Comparison of ENCODE assay signal across 8 mouse cellular contexts in genomic region chr14:34548391-34549001, GRCm38 (mm10). TPM values are rescaled to one million over a fixed set of nuclear protein-coding genes. Genes with fewer than 3 reads are reported as not detected.
A peak's percentile ranks its signal among the peaks of the same experiment; 100 is the strongest.
DNase-seq lines count a peak whose midpoint lies in the region; ATAC-seq and TF ChIP-seq lines count a peak whose summit lies in the region.

No protein-coding gene starts in this region.

- peak overlapping the region; percentile 67 for H3K9ac ChIP-seq in intestine, postnatal 0 days (ENCODE audit: low read depth, low read length)
- H3K9ac ChIP-seq in limb, embryonic 13.5 days = peak overlapping the region; percentile 84
- H3K9ac ChIP-seq in midbrain, embryonic 13.5 days (replicated peaks) = peak overlapping the region; percentile 86
- peak overlapping the region; percentile 78 for H3K9ac ChIP-seq in stomach, embryonic 15.5 days

- DNase-seq in spleen, postnatal 4 days (ENCODE audit: low spot score in 2 of 2) = peak; percentile 10 to 58
- DNase-seq in spleen, postnatal 36 days (ENCODE audit: low spot score in 2 of 2) = no peak
- peak; percentile 78 for DNase-seq in embryo, embryonic 10.5 days (ENCODE audit: low spot score)
- peak; percentile 80 to 82 for DNase-seq in heart, adult 18-20 months

- TF ChIP-seq CTCF in intestine, postnatal 0 days (IDR thresholded peaks at IDR 0.05; ENCODE audit: low read depth) = no peak

- peak overlapping the region; percentile 61 for H3K4me3 ChIP-seq in intestine, postnatal 0 days (ENCODE audit: low read depth, low read length)
- peak overlapping the region; percentile 83 for H3K4me3 ChIP-seq in limb, embryonic 13.5 days
- H3K4me3 ChIP-seq in midbrain, embryonic 13.5 days (replicated peaks) = peak overlapping the region; percentile 85
- peak overlapping the region; percentile 79 for H3K4me3 ChIP-seq in stomach, embryonic 15.5 days (replicated peaks)

- H3K27me3 ChIP-seq in intestine, postnatal 0 days (replicated peaks; ENCODE audit: control insufficient read depth, insufficient read depth, low read length) = no peaks in the 10 kb centered on the region
- H3K27me3 ChIP-seq in limb, embryonic 13.5 days = 0 out of 2 replicates have a peak, but pooled peaks cover 12% of the 10 kb centered on the region
- H3K27me3 ChIP-seq in midbrain, embryonic 13.5 days = peaks cover 10% of the 10 kb centered on the region; the same call in 1 of the 2 replicates
- H3K27me3 ChIP-seq in stomach, embryonic 15.5 days (replicated peaks) = no peaks in the 10 kb centered on the region

- WGBS in intestine, postnatal 0 days = 8% methylated on average over 27 of the region's 27 CpGs
- WGBS in limb, embryonic 13.5 days = under 1% methylated on average over 27 of the region's 27 CpGs
- WGBS in midbrain, embryonic 13.5 days = under 1% methylated on average over 27 of the region's 27 CpGs
- WGBS in stomach, embryonic 15.5 days = under 1% methylated on average over 27 of the region's 27 CpGs

- H3K9me3 ChIP-seq in intestine, postnatal 0 days (ENCODE audit: control insufficient read depth) = no peaks in the 10 kb centered on the region
- H3K9me3 ChIP-seq in limb, embryonic 13.5 days = no peaks in the 10 kb centered on the region
- no peaks in the 10 kb centered on the region for H3K9me3 ChIP-seq in midbrain, embryonic 13.5 days
- no peaks in the 10 kb centered on the region for H3K9me3 ChIP-seq in stomach, embryonic 15.5 days

- H3K36me3 ChIP-seq in intestine, postnatal 0 days (ENCODE audit: control insufficient read depth, insufficient read depth) = peaks cover 13% of the 10 kb centered on the region; the same call in 1 of the 2 replicates
- no peaks in the 10 kb centered on the region for H3K36me3 ChIP-seq in limb, embryonic 13.5 days
- H3K36me3 ChIP-seq in midbrain, embryonic 13.5 days = no peaks in the 10 kb centered on the region
- no peaks in the 10 kb centered on the region for H3K36me3 ChIP-seq in stomach, embryonic 15.5 days

- peak overlapping the region; percentile 74; the same call in 1 of the 2 replicates for H3K27ac ChIP-seq in intestine, postnatal 0 days (ENCODE audit: low read depth, low read length)
- peak overlapping the region; percentile 90 for H3K27ac ChIP-seq in limb, embryonic 13.5 days
- peak overlapping the region; percentile 86 for H3K27ac ChIP-seq in midbrain, embryonic 13.5 days
- H3K27ac ChIP-seq in stomach, embryonic 15.5 days = peak overlapping the region; percentile 89

- H3K4me1 ChIP-seq in intestine, postnatal 0 days (replicated peaks; ENCODE audit: control insufficient read depth, insufficient read depth, low read length) = peaks cover 5% of the 10 kb centered on the region; the same call in 1 of the 2 replicates
- H3K4me1 ChIP-seq in limb, embryonic 13.5 days = peaks cover 11% of the 10 kb centered on the region
- H3K4me1 ChIP-seq in midbrain, embryonic 13.5 days (replicated peaks) = 0 out of 2 replicates have a peak, but pooled peaks cover 6% of the 10 kb centered on the region
- no peaks in the 10 kb centered on the region; the same call in 1 of the 2 replicates for H3K4me1 ChIP-seq in stomach, embryonic 15.5 days

- peak; percentile 35 for ATAC-seq in intestine, postnatal 0 days
- ATAC-seq in limb, embryonic 13.5 days (ENCODE audit: low FRiP score, low read depth) = peak; percentile 76
- peak; percentile 63 for ATAC-seq in midbrain, embryonic 13.5 days
- ATAC-seq in stomach, embryonic 15.5 days (ENCODE audit: insufficient read depth, low FRiP score, low read depth) = peak; percentile 64; the same call in 1 of the 2 replicates

- peak overlapping the region; percentile 98 for H3K4me2 ChIP-seq in intestine, postnatal 0 days (replicated peaks; ENCODE audit: low read depth)
- peak overlapping the region; percentile 81 for H3K4me2 ChIP-seq in limb, embryonic 13.5 days (replicated peaks)
- H3K4me2 ChIP-seq in midbrain, embryonic 13.5 days (replicated peaks) = peak overlapping the region; percentile 83
- peak overlapping the region; percentile 91 for H3K4me2 ChIP-seq in stomach, embryonic 15.5 days

RNA-seq across cellular contexts. Expression of gene 9230112D13Rik, which starts 25.9 kb away (rescaled TPM):
- not detected for total RNA-seq in heart, adult 18-20 months (2021)
- polyA plus RNA-seq in intestine, postnatal 0 days (2015; fragmentation: Nextera tagmentation; extraction: Ambion mirVana) = not detected in 2 replicates
- polyA plus RNA-seq in limb, embryonic 13.5 days (2015; fragmentation: Nextera tagmentation; extraction: Ambion mirVana) = not detected in 2 replicates
- not detected in 2 replicates for polyA plus RNA-seq in midbrain, embryonic 13.5 days (2015; fragmentation: Nextera tagmentation; extraction: Ambion mirVana)
- not detected in 2 replicates for polyA plus RNA-seq in stomach, embryonic 15.5 days (2015; fragmentation: Nextera tagmentation; extraction: Ambion mirVana)

RNA-seq across cellular contexts. Expression of gene Ldb3, which starts 40.0 kb away (rescaled TPM):
- total RNA-seq in heart, adult 18-20 months (2021) = 1,000 to 10,000 TPM; 1,008 to 1,034 TPM
- 15.2 and 16.2 TPM in 2 replicates for polyA plus RNA-seq in intestine, postnatal 0 days (2015; fragmentation: Nextera tagmentation; extraction: Ambion mirVana)
- polyA plus RNA-seq in limb, embryonic 13.5 days (2015; fragmentation: Nextera tagmentation; extraction: Ambion mirVana) = 8.8 and 9.8 TPM in 2 replicates
- polyA plus RNA-seq in midbrain, embryonic 13.5 days (2015; fragmentation: Nextera tagmentation; extraction: Ambion mirVana) = 0.11 and 0.32 TPM in 2 replicates
- polyA plus RNA-seq in stomach, embryonic 15.5 days (2015; fragmentation: Nextera tagmentation; extraction: Ambion mirVana) = 2.5 and 4.1 TPM in 2 replicates

RNA-seq across cellular contexts. Expression of gene Bmpr1a, which starts 45.4 kb away (rescaled TPM):
- 10 to 100 TPM; 52.9 to 56.9 TPM for total RNA-seq in heart, adult 18-20 months (2021)
- polyA plus RNA-seq in intestine, postnatal 0 days (2015; fragmentation: Nextera tagmentation; extraction: Ambion mirVana) = 18.8 and 19.3 TPM in 2 replicates
- polyA plus RNA-seq in limb, embryonic 13.5 days (2015; fragmentation: Nextera tagmentation; extraction: Ambion mirVana) = 63.1 and 71.3 TPM in 2 replicates
- 18.1 and 21.4 TPM in 2 replicates for polyA plus RNA-seq in midbrain, embryonic 13.5 days (2015; fragmentation: Nextera tagmentation; extraction: Ambion mirVana)
- 47.1 and 49.9 TPM in 2 replicates for polyA plus RNA-seq in stomach, embryonic 15.5 days (2015; fragmentation: Nextera tagmentation; extraction: Ambion mirVana)

RNA-seq across cellular contexts. Expression of gene Opn4, which starts 51.4 kb away (rescaled TPM):
- 1 to 10 TPM; 1.9 to 2.5 TPM for total RNA-seq in heart, adult 18-20 months (2021)
- 0.26 and 0.69 TPM in 2 replicates for polyA plus RNA-seq in intestine, postnatal 0 days (2015; fragmentation: Nextera tagmentation; extraction: Ambion mirVana)
- 0.42 TPM in 1 of 2 replicates, not detected in the other for polyA plus RNA-seq in limb, embryonic 13.5 days (2015; fragmentation: Nextera tagmentation; extraction: Ambion mirVana)
- polyA plus RNA-seq in midbrain, embryonic 13.5 days (2015; fragmentation: Nextera tagmentation; extraction: Ambion mirVana) = 0.16 TPM in 1 of 2 replicates, not detected in the other
- polyA plus RNA-seq in stomach, embryonic 15.5 days (2015; fragmentation: Nextera tagmentation; extraction: Ambion mirVana) = not detected in 2 replicates

Comparison
In these comparisons a context has a peak if more than half of its experiments do, and no peak if none do; other contexts are left out.
1. DNase-seq: peak in spleen, postnatal 4 days (2 of 2), embryo, embryonic 10.5 days (single experiment) and heart, adult 18-20 months (2 of 2); none in spleen, postnatal 36 days (0 of 2).
2. Peak in every context shown above with its lines, with median percentiles within 50 percentile points of each other: ATAC-seq, H3K27ac ChIP-seq, H3K4me2 ChIP-seq, H3K4me3 ChIP-seq and H3K9ac ChIP-seq.